Mouse (Mus musculus) stomach, embryonic 16.5 days (tissue): ENCODE measurements around the gene Necap1. TPM values are rescaled to one million over a fixed set of nuclear protein-coding genes. Genes with fewer than 3 reads are reported as not detected.

Experiments used
- ATAC-seq: fragments of 200-750 bp; cut with Nextera tagmentation; 2 replicates; pipeline ENCODE4 v1.8.0; 2017; ENCODE audit warnings: moderate number of reproducible peaks, moderate TSS enrichment; ENCODE audit not compliant: insufficient read depth, low FRiP score
- H3K27ac ChIP-seq: fragments of 300-500 bp; sonication (generic); 2 replicates; pipeline ENCODE4 v1.5.1; 2014; ENCODE audit warnings: low read length
- H3K27me3 ChIP-seq: fragments of 300-500 bp; sonication (generic); 2 replicates; pipeline ENCODE4 v1.6.1; 2014; ENCODE audit warnings: low read length, control low read depth, mixed read lengths; ENCODE audit not compliant: control insufficient read depth, insufficient read depth
- H3K36me3 ChIP-seq: fragments of 300-500 bp; sonication (generic); 2 replicates; pipeline ENCODE4 v1.6.1; 2014; ENCODE audit warnings: low read length; ENCODE audit not compliant: control insufficient read depth, insufficient read depth
- H3K4me1 ChIP-seq: fragments of 300-500 bp; sonication (generic); 2 replicates; pipeline ENCODE4 v1.6.1; 2014; ENCODE audit warnings: low read length, control low read depth, mixed read lengths; ENCODE audit not compliant: control insufficient read depth, insufficient read depth
- H3K4me2 ChIP-seq: fragments of 300-500 bp; sonication (generic); 2 replicates; pipeline ENCODE4 v1.6.1; 2014; ENCODE audit warnings: low read depth, low read length, mixed read lengths
- H3K4me3 ChIP-seq: fragments of 300-500 bp; sonication (generic); replicated peaks from 2 replicates; pipeline ENCODE4 v1.5.1; 2014; ENCODE audit warnings: mild to moderate bottlenecking, low read length
- H3K9ac ChIP-seq: fragments of 300-500 bp; sonication (generic); 2 replicates; pipeline ENCODE4 v1.6.1; 2014; ENCODE audit warnings: low read length
- H3K9me3 ChIP-seq: fragments of 300-500 bp; sonication (generic); replicated peaks from 2 replicates; pipeline ENCODE4 v1.6.1; 2016; ENCODE audit warnings: low read length, control low read depth; ENCODE audit not compliant: control insufficient read depth
- WGBS: fragments of 180-500 bp; shearing (Covaris S2); extraction: QIAGEN DNeasy Blood & Tissue Kit; methylation state at CpG from one replicate; pipeline ENCODE4 v1.1.7; 2014; 5-methylcytosine and 5-hydroxymethylcytosine counted together
- polyA plus RNA-seq: library from polyadenylated mRNA; unstranded; fragments of >200 nt; fragmentation: Nextera tagmentation; extraction: Ambion mirVana; gene quantifications from 2 replicates; pipeline ENCODE4 v1.2.1, GENCODE M21; 2015

Gene Necap1
- polyA plus RNA-seq, 1 experiment from 2014 or later, result 58.8 TPM

- H3K4me3 ChIP-seq, result no peak overlapping the region
Observed at GRCm38 (mm10) chr6:122879141-122879735, 5.0 kb downstream of the Necap1 start.

GRCm38 (mm10) chr6:122879781-122880505 is 5.7 kb downstream of the Necap1 start:
- ATAC-seq, result no peak
- H3K36me3 ChIP-seq, result peaks cover 13% of the 10 kb centered on the region

More at GRCm38 (mm10) chr6:122879141-122879735, 5.0 kb downstream of the Necap1 start:
- 78% methylated on average over 7 of the region's 7 CpGs for WGBS
- H3K36me3 ChIP-seq, result peaks cover 13% of the 10 kb centered on the region
- H3K27me3 ChIP-seq, result no peaks in the 10 kb centered on the region
- H3K9ac ChIP-seq, result no peak overlapping the region
- peaks cover 9% of the 10 kb centered on the region for H3K4me1 ChIP-seq
- no peak overlapping the region for H3K4me2 ChIP-seq
- no peaks in the 10 kb centered on the region for H3K9me3 ChIP-seq
- H3K27ac ChIP-seq, result no peak overlapping the region
- ATAC-seq, result no peak

GRCm38 (mm10) chr6:122881287-122881686 is 7.0 kb downstream of the Necap1 start:
- Histone ChIP-seq H3K27ac (no peak overlapping the region), H3K4me2 (no peak overlapping the region), H3K36me3 (peaks cover 16% of the 10 kb centered on the region), H3K9ac (no peak overlapping the region), H3K9me3 (no peaks in the 10 kb centered on the region), H3K27me3 (no peaks in the 10 kb centered on the region), H3K4me3 (no peak overlapping the region), H3K4me1 (no peaks in the 10 kb centered on the region)
- ATAC-seq, result no peak
- 94% methylated on average over 12 of the region's 12 CpGs for WGBS

More at GRCm38 (mm10) chr6:122879781-122880505, 5.7 kb downstream of the Necap1 start:
- H3K27ac ChIP-seq, result no peak overlapping the region
- no peaks in the 10 kb centered on the region for H3K27me3 ChIP-seq
- no peak overlapping the region for H3K9ac ChIP-seq
- H3K4me2 ChIP-seq, result no peak overlapping the region
- H3K4me1 ChIP-seq, result peaks cover 9% of the 10 kb centered on the region
- no peak overlapping the region for H3K4me3 ChIP-seq
- 67% methylated on average over 7 of the region's 7 CpGs for WGBS
- no peaks in the 10 kb centered on the region for H3K9me3 ChIP-seq

- Histone ChIP-seq H3K27me3 (no peaks in the 10 kb centered on the region), H3K36me3 (peaks cover 38% of the 10 kb centered on the region), H3K4me3 (no peak overlapping the region), H3K4me1 (no peaks in the 10 kb centered on the region), H3K27ac (no peak overlapping the region), H3K9me3 (no peaks in the 10 kb centered on the region), H3K9ac (no peak overlapping the region), H3K4me2 (no peak overlapping the region)
- ATAC-seq, result no peak
- WGBS, result 90% methylated on average over 9 of the region's 9 CpGs
Observed at GRCm38 (mm10) chr6:122883603-122884002, 9.3 kb downstream of the Necap1 start.

GRCm38 (mm10) chr6:122889599-122889998 is 15.3 kb downstream of the Necap1 start:
- Histone ChIP-seq H3K27me3 (no peaks in the 10 kb centered on the region), H3K9me3 (no peaks in the 10 kb centered on the region), H3K9ac (no peak overlapping the region), H3K4me1 (no peaks in the 10 kb centered on the region), H3K27ac (no peak overlapping the region), H3K4me3 (no peak overlapping the region), H3K4me2 (no peak overlapping the region), H3K36me3 (peaks cover 25% of the 10 kb centered on the region)
- WGBS, result 85% methylated on average over 2 of the region's 2 CpGs
- ATAC-seq, result no peak

GRCm38 (mm10) chr6:122892442-122893049 is 18.3 kb downstream of the Necap1 start:
- no peaks in the 10 kb centered on the region for H3K27me3 ChIP-seq
- WGBS, result 5% methylated on average over 2 of the region's 2 CpGs
- H3K4me1 ChIP-seq, result no peaks in the 10 kb centered on the region
- H3K4me2 ChIP-seq, result no peak overlapping the region
- no peak overlapping the region for H3K27ac ChIP-seq
- H3K36me3 ChIP-seq, result peaks cover 14% of the 10 kb centered on the region
- H3K4me3 ChIP-seq, result no peak overlapping the region
- H3K9ac ChIP-seq, result no peak overlapping the region
- no peak for ATAC-seq
- H3K9me3 ChIP-seq, result no peaks in the 10 kb centered on the region

GRCm38 (mm10) chr6:122919922-122920321 is 45.6 kb downstream of the Necap1 start:
- no peaks in the 10 kb centered on the region for H3K9me3 ChIP-seq
- WGBS, result 43% methylated on average over 4 of the region's 4 CpGs
- ATAC-seq, result no peak
- no peaks in the 10 kb centered on the region for H3K36me3 ChIP-seq
- H3K4me2 ChIP-seq, result no peak overlapping the region
- no peak overlapping the region for H3K9ac ChIP-seq
- no peaks in the 10 kb centered on the region for H3K27me3 ChIP-seq
- H3K4me3 ChIP-seq, result no peak overlapping the region
- no peak overlapping the region for H3K27ac ChIP-seq
- H3K4me1 ChIP-seq, result no peaks in the 10 kb centered on the region

- Histone ChIP-seq H3K27ac (no peak within 1 kb of the TSS), H3K9ac (no peak within 1 kb of the TSS), H3K4me1 (no peaks in the 10 kb centered on the region), H3K4me2 (no peak within 1 kb of the TSS), H3K36me3 (no peaks in the 10 kb centered on the region), H3K27me3 (no peaks in the 10 kb centered on the region), H3K4me3 (no peak within 1 kb of the TSS), H3K9me3 (no peaks in the 10 kb centered on the region)
- ATAC-seq, result no peak
- WGBS, result 43% methylated on average over 4 of the region's 4 CpGs
Observed at GRCm38 (mm10) chr6:122921451-122921850, 47.2 kb downstream of the Necap1 start, which contains the start of gene Clec4a1. Clec4a1 (plus strand) TSS chr6:122921848.

GRCm38 (mm10) chr6:122934845-122935244 is 60.6 kb downstream of the Necap1 start:
- H3K4me3 ChIP-seq, result no peak overlapping the region
- H3K4me1 ChIP-seq, result no peaks in the 10 kb centered on the region
- no peaks in the 10 kb centered on the region for H3K27me3 ChIP-seq
- no peak overlapping the region for H3K27ac ChIP-seq
- ATAC-seq, result no peak
- no peaks in the 10 kb centered on the region for H3K9me3 ChIP-seq
- H3K36me3 ChIP-seq, result no peaks in the 10 kb centered on the region
- H3K9ac ChIP-seq, result no peak overlapping the region
- no peak overlapping the region for H3K4me2 ChIP-seq
- WGBS, result 80% methylated on average over 3 of the region's 3 CpGs
